Mouse (Mus musculus) T-cell, adult 2 months (primary cell): Measurements from ENCODE around the gene Lfng.

Experiments
- DNase-seq: peaks from one replicate; pipeline ENCODE4 v3.0.0; 2022; ENCODE audit warnings: low spot score

Gene Lfng

DNA sequence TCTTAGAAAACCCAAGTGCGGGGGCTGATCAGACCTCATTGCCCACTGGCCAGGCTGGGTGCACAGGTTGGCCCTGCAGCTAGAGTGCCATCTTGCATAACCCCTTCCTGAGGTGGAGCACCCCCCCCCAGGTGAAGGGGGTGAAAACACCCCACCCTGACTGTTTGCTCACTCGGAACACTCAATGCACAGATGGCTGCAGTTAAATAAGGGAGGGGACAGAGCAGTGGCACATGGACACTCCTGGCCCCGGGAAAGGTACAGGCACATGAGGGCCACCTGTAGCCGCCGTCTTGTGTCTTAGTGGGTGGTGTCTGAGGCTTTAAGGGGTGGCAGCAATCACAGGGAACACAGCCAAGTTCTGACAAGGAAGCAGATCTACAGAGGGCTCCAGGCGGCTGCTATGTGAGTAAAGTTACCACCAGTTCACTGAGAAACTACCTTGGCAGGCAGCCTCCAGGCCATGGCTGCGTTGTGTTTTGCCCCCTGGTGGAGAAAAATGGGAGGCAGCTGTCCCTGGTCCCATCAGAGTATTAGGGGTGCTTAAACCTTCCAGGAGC is 56.6 kb downstream of the Lfng start:
- peak; percentile 76 for DNase-seq
